Mouse (Mus musculus) thymus, postnatal 36 days (tissue): ENCODE measurements at regions not wholly inside any gene's neighbourhood (a gene's known extent, or its start where the extent isn't known, plus 50 kb on each side); places are given as distances from the start of the nearest gene placed in this dataset.

Experiments
- DNase-seq, 2 experiments: peaks; one replicate each; pipeline ENCODE4 v3.0.0; 2022; ENCODE audit warnings: mixed read lengths in 2 of 2

DNA sequence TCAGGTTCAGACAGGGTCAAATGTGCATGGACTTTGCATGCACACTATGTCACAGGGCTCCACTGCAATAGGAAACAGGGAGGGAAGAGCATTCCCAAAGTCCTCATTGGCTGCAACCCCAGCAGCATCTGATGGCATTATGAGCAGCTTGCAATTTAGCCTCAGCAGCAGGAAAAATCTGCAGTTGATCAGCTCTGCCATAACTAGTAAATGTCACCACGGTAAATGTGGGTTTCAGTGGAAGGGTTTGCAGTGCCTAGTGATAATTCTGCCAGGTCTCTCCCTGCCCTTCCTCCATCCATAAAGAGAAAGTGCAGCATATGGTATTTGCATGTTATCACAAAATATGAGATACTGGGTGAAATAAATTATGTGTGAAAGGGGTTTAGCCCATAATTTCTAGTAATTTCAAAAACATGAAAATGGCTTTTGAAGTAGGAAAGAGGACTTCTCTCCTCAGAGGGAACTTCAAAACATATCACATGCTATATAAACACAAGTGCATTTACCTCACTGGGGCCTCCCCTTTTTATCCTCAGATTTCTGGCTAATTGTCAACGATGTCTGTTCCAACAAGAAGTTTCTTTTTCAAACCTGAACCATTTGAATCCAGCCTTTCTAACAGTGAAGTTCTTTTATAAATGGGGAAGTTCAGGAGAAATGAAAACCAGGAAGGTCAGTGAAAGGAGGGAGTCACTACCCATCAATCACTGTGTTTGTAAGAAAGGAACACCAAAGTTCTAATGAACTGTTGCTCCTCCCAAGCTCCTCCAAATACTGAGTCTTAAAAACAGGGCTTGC, 303.5 kb downstream of the Meis1 start:
- no peak for DNase-seq

- DNase-seq, result no peak
Measured at GRCm38 (mm10) chr11:18714400-18714799, 304.4 kb downstream of the Meis1 start.

- no peak for DNase-seq
Measured at GRCm38 (mm10) chr11:18712642-18713053, 306.1 kb downstream of the Meis1 start.

- DNase-seq, result no peak
Measured at GRCm38 (mm10) chr11:18709628-18710027, 309.2 kb downstream of the Meis1 start.

GRCm38 (mm10) chr11:18681593-18681992, 337.2 kb downstream of the Meis1 start:
- no peak for DNase-seq

DNA sequence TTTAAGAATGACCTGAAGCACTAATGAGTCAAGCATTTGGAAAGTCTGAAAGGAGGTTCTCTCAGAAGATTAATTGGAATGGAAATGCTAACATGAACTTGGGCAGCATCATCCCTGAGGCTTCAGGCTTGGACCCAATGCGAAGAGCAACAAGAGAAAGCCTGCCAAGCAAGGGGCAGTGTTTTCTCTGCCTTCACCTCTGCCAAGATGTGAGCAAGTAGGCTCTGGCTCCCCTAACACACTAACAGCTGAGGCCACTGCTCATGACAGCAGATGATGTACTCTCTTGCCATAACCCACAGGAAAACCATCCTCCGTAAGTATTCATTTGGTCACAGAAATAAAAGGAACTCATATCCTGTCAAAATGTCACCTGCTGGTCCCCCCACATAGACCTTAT, 341.9 kb downstream of the Meis1 start:
- DNase-seq, result no peak

DNA sequence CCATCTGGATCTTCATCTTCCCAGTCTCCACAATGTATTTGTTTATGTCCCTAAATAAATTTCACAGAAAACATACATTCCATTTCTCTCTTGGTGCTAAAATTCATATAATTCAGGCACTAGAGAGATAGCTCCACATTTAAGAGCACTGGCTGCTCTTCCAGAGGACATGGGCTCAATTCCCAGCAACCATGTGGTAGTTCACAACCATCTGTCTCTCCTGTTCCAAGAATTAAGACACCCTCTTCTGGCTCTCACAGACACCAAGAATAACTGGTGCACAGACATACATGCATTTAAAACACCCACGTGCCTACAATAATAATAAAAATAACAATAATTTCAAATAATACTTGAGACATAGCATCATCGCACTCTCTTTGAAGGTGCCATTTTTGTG, 347.8 kb downstream of the Meis1 start:
- no peak for DNase-seq

- DNase-seq, result no peak
Measured at GRCm38 (mm10) chr11:18669322-18669721, 349.5 kb downstream of the Meis1 start.

GRCm38 (mm10) chr11:18656358-18656757, 362.4 kb downstream of the Meis1 start:
- no peak for DNase-seq

DNA sequence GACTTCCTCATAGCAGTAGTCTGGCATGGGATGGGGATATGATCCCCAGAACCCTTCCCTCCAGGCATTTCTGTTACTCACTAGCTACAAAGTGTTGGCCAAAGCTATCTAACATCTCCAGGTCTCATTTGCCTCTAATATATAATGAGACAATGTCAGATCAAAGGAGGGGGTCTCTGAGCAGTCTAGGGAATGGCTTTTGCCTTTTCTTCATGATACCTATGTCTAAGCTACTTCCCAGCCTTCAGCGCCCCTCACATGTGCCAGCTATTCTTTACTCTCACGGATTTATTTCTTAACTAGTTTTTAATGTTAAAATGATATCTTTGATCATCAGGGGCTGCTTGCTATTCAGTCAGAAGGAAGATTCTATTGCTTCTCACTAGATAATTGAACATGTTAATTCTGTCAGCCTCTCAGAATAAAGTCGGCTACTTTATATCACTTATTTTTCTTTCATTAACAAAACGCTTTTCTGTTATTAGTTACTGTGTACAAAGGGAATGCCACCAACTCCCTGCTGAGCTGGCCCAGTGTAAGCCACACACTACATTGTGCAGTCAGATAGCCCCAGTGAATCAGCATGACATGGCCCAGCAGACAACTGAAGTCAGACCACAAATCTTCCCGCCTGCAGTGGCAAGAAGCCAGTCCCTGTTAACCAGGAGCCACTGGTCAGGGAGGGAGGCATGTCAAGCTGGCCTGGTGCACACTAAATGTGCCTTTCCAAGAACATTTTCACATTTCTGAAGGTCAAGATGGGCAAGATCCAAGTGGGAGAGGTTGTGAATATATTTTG, 386.6 kb downstream of the Meis1 start:
- DNase-seq, result no peak

- no peak for DNase-seq
Measured at GRCm38 (mm10) chr11:18631570-18631969, 387.2 kb downstream of the Meis1 start.

GRCm38 (mm10) chr11:18621777-18622176, 397.0 kb downstream of the Meis1 start:
- no peak for DNase-seq

GRCm38 (mm10) chr11:18604836-18605235, 413.9 kb downstream of the Meis1 start:
- no peak for DNase-seq

- no peak for DNase-seq
Measured at GRCm38 (mm10) chr11:18601568-18602182, 417.1 kb downstream of the Meis1 start.

DNA sequence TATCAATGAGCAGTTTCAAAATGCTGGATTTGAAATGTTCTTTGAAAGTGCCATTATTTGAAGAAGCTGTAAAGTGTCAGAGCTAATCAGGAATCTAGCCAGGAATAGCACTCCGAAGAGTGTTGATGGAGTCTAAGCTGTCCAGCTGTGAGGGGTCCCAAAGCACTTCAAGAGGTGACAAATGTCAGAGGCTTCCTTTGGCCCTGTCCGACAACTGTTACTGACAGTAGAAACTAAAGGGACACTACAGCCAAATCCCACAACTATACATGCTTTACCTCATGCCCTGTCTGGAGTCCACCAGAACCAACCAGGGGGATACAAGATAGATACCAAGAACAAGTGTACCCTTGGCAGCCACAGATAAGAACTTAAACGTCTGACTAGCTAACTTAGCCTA, 420.4 kb downstream of the Meis1 start:
- DNase-seq, result no peak

- DNase-seq, result no peak
Measured at GRCm38 (mm10) chr11:18596996-18597395, 421.8 kb downstream of the Meis1 start.

- DNase-seq, result no peak
Measured at GRCm38 (mm10) chr11:18590487-18590886, 428.3 kb downstream of the Meis1 start.

GRCm38 (mm10) chr11:18586468-18586867, 432.3 kb downstream of the Meis1 start:
- no peak for DNase-seq

DNA sequence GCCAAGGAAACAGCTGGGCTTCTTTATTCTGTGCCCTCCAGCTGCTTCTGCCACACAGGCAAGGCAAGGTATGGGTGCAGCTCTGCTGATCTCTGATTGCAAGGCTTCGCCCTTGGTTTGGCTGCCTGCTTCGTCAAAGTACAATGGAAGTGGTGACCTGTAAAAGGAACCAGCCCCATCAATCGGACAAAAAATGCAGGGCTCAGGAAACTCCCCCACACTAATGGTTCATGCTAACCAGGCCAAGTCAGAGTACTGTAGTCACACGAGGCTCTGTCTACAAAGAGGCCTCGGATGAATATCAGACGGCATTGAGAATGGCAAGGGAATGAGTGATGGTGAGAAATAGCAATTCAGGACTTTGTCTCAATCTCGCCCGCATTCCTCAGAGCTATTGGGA, 433.8 kb downstream of the Meis1 start:
- DNase-seq, result no peak

DNA sequence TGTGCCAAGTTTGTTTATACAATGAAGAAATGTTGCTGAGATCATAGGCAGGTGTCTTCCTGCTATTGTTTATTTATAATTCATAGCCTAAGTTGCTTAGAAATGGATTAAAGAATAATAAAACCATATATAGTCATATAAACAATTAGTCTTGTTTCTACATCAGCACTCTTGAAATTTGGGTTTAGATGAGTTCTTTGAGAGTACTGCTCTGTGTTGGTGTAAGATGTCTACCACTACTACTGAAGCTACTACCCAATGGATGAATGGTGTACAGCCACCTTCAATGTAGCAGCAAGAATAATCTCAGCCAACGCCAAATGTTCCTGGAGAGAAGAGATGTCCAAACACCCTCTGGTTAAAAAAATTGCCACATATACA, 436.0 kb downstream of the Meis1 start:
- no peak for DNase-seq

GRCm38 (mm10) chr11:18581997-18582780, 436.6 kb downstream of the Meis1 start:
- no peak for DNase-seq

- DNase-seq, result no peak
Measured at GRCm38 (mm10) chr11:18581078-18581800, 437.5 kb downstream of the Meis1 start.
